Mouse (Mus musculus): Measurements from ENCODE around the gene Gm49378.

- TF ChIP-seq CTCF (IDR thresholded peaks at IDR 0.05; ENCODE audit: low read depth, low read length): no peak
- TF ChIP-seq POLR2A (IDR thresholded peaks at IDR 0.05; ENCODE audit: borderline replicate concordance, low read depth, low read length): no peak
Measured at GRCm38 (mm10) chr14:55590748-55591330, 46.9 kb downstream of the Gm49378 start, which contains the start of gene Psme2.

All from bone marrow macrophage, adult 2 months (primary cell).